Mouse (Mus musculus): ENCODE measurements around the gene Adcy3.

The Adcy3 gene

DNA sequence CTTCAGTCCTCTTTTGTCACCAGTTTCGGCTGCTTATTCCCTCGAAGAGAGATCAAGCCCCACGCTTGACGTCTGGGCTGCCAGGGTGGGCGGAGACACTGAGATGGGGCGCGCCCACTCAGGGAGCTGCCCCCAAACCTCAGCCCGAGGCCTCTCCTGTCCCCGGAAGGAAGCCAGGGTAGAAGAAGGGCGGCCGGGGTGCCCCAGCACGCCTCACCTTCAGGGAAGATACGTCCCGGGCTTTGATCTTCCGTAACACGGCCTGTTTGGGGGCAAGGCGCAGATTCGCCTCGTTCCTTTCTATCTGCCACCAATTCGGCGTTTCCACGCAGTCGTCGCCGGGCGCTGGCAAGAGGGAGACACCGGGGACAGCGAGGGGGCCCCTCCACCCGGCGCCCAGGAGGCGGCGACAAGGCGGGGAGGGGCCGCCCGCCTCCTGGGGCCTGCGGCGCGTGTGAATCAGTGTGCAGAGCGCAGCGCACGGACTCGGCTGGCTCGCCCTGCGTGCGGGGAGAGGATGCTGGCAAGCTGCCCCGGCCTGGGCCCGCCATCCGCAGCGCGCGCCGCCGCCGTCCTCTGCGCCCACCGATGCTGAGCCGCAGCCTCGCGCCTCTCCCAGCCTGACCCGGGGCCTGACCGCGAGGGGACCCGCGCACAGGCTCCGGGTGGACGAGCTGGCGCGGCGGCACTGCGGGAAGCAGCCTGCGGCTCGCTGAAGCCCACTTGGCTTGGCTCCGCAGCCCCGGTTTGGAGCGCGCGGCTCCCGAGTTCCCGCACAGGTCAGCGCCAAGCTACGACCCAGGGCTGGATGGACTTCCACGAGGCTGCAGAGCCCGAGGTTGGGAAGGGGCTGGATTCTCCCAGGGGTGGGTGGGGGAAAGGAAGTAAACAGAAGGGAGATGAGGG lies at the start of gene Adcy3:
TSS of gene Adcy3 (plus strand) at position 163 of the 906 bp plus-strand sequence.
- in situ Hi-C loops (cut with MboI, MseI): no loop called here

DNA sequence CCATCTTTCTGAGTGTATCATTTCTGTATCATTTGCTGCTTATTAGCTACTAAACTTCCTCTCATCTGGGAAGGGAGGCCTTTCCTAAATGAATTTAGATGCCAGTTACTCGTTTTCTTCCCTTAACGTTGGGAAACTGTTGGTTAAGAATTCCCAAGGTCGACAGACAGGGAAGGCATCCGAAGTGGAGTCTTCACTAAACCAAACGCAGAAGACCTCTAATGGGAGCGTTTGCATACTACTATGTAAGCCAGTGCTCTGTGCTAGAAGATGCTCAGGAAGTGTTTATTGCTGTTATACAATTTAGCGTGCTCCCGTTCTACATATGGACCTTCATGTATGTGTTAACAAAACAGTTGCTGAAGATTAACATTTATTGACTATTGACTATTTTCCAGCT lies 49.5 kb upstream of the Adcy3 start:
- in situ Hi-C loops (cut with MboI, MseI): no loop called here

DNA sequence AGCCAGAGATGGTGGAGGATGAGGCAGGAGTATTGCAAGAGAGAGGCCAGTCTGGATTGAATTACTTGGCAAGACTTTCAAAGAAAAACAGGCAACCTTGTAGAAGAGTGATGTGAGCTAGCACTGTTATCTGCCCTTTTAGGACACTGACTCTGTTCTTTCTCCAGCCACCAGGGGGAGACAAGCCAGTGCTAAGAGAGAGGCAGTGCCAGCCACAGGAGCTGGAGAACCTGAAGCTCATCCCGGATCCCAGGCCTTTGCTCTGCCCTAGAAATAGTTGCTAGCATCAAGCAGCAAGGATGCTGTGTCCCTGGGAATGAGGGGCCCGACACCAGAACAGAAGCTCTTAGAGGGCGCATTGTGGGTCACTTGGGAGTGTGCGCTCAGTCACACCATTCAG lies 25.5 kb upstream of the Adcy3 start:
- in situ Hi-C loops (cut with MboI, MseI): no loop called here

DNA sequence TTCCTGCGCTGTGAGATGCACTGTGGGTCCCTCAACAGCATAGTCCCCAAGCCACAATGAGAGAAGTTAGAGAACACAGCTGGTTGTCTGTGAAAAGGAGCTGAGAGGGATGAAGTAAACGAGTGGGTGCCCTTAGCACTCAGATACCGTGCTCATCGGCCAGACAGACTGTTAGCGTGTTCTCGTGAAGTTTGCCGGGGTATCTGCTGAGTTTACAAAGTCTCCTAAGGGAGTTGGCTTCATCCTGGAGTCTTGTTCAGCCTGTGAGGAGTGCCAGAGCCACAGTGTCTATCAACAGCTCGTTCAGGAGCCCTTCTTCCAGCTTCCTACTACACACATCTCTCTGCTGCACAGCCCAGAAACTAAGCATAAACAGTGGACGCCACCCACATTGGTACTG lies 16.8 kb upstream of the Adcy3 start:
- in situ Hi-C loops (cut with MboI, MseI): no loop called here

DNA sequence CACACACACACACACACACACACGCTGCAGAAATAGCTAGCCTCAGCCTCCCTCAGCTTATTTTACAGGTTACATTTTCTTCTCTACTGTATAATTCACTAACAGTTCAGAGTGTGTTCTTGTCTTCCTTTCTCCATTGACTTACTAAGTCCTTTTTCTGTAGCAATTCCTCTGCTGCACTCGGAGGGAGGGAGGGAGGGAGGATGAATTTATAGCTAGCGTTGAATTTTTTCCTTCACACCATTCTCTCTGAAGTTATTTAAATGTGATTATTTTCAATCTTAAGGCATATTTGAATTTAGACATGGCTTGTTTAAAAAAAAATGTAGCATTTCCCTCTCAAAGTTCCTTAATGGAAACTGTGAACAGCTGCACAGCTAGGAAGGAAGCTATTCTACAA lies 15.8 kb upstream of the Adcy3 start:
- in situ Hi-C loops (cut with MboI, MseI): no loop called here

DNA sequence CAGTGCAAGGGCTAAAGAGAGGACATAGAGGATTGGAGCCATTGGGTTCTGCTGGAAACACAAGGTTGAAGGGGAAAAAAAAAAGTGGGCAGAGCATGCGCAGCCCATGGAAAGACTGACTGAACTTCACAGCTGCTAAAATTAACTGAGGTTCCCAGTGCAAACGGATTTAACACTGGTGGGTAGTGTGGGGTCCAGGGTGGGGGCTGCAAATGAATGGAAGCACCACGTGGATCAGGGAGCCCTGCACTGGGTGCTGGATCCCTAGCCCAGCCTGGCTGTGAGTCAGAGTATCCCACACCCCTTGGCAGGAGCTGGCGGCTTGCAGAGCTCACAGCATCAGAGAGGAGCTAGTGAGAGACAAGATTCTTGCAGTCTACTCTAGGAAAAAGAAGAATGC lies 15.3 kb upstream of the Adcy3 start:
- in situ Hi-C loops (cut with MboI, MseI): no loop called here

DNA sequence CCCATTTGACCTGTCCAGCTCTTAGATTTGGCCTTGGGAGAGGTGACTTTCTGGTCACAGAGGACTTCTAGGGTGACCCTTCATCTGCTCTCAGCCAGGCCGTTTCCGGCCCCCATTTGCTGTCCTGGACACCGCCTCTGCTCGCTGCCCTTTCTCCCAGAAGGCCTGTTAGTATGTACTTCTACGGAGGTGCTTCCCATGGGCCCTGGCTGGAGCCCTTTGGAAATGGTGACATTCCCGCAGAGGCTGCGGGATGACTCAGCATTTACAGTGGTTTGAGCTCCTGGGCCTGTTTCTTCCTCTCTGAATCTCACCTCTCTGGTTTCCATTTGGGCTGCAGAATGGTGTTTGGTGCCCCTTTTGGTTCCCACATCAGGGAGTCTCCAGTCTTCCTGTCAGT lies 5.6 kb upstream of the Adcy3 start:
- in situ Hi-C loops (cut with MboI, MseI): no loop called here

DNA sequence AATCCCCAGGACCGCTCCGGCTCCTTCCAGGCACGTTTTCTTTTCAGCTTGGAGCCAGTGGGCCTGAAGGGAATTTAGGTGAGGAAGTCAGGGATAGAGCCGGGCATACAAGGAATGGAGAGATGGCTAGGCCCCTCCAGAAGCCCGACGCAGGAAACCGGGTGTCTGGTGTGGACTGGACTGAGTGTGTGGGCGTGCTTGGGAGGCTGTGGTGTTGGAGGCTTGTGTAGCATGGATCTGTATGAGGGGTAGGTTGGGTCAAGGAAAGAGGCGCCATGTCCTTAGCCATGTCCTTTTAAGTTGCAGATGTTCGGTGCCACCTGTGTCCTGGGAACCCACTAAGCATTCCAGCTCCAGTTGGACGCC lies 927 bp downstream of the Adcy3 start:
- in situ Hi-C loops (cut with MboI, MseI): no loop called here

DNA sequence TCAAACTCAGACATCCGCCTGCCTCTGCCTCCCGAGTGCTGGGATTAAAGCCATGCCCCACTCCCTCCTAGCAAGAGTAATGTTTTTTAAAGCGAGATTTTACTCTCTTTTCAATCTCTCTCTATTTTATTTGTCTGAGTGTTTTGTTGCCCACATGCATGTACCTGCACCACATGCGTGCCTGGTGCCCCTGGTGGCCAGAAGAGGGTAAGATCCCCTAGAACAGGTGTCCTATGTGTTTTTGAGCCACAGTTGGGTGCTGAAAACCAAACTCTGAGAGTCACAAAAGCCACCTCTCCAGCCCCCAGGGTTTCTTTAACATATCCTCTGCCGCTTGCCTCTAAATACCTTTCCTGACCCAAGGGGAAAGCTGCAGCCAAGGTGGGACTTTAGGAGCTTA lies 10.3 kb downstream of the Adcy3 start:
- in situ Hi-C loops (cut with MboI, MseI): no loop called here

DNA sequence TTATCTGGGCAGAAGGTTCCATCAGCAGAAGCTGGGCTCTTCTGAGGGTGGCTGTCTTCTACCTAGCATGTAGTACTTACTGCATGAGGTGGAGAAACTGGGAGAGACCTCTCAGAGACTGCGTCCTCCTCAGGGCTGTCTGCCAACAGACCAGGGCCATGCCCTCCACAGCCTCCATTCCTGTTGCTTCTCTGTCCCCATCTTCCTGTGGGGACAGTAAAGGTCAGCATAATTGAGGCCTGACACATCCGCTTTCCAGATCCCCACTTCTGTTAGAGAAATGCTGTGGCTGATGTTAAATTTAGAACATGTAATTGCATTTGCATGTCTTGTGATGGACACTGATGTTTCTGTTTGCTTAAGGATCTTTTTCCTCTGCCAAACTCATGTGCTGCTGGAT lies 18.0 kb downstream of the Adcy3 start:
- in situ Hi-C loops (cut with MboI, MseI): no loop called here

DNA sequence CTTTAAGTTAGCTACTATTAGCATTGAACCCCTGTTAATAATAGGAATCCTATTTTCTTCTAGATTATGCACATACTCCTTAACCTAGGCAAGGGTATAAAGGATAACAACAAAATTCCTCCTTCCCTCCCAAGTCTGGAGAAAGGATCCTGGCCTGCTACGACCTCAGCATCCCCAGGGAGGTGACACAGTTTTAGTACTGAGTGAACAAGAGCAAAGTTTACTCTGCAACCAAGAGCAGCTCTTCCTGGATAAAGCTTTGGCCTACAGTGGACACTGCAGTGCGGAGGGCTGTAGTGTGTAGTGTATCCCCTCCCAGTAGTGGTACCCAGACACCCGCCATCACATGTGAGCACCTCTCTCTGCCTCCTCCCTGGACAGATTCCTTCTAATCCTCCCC lies 19.1 kb downstream of the Adcy3 start:
- in situ Hi-C loops (cut with MboI, MseI): no loop called here

DNA sequence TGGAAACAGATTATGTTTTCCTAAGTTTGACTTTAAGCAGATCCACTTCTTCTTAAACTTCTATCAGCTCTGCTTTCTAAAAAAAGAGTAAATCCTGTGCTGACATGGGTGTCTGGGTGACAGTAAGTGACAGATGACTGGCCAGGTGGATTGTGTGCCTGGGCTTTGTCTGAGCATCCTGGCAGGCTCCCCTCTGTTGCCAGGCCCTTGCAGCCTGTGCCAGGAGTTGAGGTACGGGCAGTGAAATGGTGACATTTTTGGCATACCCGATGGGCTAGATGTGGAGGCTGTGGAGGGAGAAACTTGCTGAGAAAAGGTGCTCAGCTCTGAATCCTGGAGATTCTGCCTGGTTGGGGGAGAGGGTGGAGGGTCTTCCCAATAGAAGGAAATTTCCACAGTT lies 24.6 kb downstream of the Adcy3 start:
- in situ Hi-C loops (cut with MboI, MseI): no loop called here

DNA sequence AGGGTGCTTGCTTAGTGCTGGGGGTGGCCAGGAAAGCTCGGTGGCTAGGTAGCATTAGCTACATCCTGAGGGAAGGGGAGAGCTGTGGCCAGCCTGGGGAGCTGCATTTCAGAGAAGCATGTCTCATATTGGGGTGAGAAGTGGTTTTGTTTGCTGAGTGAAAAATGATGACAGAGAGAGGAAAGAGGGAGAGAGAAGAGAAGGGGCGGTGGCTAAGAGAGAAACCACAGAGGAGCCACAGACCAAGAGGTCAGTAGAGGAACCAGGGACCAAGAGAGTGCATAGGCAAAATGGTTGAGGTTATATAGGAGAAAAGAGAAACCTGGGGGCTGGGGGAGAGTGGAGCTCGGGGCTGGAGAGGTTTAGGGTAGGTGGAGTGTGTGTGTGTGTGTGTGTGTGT lies 25.3 kb downstream of the Adcy3 start:
- in situ Hi-C loops (cut with MboI, MseI): no loop called here

DNA sequence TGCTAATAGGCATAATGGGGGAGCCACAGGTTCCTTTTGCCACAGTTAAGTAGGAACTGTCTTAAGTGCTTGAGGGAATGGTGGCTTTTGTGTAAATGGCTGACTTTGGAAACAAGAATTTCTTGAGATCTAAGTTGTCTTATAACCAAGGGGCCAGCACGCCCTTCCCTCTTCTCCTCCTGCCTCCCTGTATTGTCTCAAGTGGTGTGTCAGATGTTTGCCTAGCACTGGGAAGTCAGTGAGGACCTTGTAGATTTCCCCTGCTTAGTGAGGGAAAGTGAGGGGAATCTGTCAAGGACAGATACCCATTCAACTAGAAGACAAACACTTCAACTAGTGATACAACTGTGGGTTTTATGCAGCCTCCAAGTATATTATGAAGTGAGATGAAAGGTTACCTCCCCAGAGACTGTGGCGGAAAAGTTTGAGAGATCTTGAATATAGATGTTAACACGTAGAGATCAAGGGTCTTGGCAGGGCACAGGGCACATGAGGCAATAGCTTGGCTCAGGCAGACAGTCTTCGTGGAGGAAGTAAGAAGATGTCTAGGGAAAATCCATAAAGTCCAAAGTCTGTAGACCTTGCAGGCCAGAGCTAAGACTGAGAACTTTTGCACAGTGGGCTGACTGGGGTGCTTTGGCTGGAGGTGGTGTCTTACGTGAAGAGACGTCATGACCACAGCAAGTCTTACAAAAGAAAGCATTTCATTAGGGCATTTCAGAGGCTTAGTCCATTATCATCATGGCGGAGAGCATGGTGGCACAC lies 26.1 kb downstream of the Adcy3 start:
- in situ Hi-C loops (cut with MboI, MseI): no loop called here

DNA sequence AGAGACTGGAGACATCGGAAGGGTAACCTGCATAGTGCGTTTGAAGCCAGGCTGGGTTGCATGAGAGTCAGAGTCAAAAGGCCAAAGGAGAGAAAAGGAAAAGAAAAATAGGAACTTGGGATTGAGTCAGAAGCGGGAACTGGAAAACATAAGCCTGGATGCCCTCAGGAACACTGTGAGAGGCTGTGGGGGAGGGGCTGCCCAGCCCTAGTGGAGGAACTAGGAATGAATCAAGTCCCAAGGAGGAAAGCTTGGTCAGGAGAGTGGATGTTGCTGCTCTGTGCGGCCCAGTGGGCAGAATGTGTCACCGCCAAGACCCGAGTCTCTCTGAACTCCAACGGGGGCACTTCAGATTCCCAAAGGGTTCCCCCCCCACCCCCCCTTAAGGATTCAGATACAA lies 27.4 kb downstream of the Adcy3 start:
- in situ Hi-C loops (cut with MboI, MseI): no loop called here

DNA sequence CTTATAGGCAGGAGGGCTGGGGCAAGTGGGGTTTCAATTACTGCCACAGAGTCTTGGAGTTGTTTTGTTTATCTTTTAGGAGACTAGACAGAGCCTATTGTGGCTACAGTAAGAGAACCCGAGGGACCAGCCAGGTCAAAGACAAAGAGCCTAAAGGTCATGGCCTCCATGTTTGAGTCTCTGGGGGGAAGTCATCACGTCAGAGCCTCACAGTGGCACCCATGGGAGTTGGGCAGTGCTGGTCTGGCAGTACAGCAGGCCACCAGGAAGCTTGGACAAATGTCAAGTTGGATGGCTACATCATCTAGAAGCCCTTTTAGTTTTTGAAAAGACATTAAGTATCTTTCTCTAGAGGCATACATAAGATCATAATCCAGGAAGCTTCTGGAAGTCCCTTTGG lies 30.0 kb downstream of the Adcy3 start:
- in situ Hi-C loops (cut with MboI, MseI): no loop called here

DNA sequence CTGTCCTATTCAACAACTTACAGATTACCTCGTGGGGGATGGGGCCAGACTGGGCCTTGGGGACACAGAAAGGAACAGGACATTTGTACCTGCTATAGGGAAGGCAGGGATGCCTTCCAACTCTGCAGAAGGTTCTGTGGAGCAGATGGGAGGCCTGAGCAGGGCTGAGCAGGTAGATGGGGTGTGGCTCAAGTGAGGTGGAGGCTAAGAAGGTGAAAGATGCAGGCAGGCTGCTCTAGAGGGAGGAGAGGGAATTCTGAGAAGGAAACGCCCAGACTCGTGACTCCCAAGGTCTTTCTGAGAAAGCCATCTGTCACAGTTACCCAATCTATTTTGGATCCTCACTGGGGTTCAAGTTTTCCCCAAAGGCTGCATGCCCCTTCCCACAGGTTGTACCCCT lies 34.1 kb downstream of the Adcy3 start:
- in situ Hi-C loops (cut with MboI, MseI): no loop called here

DNA sequence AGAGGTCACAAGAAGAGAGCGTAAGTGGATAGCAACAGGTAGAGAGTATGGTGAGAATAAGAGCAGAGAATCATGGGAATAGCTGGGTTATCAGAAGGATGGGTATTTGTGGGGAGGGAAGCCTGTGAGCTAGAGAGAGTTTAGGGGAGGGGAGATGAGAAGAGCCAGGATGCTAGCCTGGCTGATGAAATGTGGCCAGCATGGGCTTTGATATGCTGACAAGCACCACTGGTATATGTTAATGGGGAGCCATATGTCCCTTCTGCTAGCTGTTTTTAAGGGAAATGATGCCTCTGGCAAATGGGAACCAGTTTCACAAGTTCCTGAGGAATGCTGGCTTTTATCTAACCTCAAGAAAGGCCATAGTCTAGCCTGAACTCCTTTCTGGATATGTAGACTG lies 36.2 kb downstream of the Adcy3 start:
- in situ Hi-C loops (cut with MboI, MseI): no loop called here

DNA sequence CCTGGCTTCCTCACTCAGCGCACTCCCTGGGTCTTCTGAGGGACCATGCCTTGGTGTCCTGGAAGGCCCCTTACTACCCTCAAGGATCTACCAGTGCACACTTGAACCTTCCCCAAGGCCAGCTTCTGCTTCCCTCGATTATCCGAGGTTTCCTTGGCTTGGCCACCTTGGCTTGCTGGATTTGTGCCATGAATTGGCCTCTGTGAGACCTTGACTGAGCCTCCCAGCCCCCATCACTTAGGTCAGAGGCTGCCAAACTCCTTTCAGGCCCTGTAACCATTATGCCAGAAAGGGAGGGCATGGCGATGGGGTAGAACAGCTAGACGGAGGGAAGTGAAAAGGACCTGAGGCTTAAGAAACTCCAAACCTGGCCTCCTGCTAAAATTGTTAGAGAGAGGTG lies 36.7 kb downstream of the Adcy3 start:
- in situ Hi-C loops (cut with MboI, MseI): no loop called here

DNA sequence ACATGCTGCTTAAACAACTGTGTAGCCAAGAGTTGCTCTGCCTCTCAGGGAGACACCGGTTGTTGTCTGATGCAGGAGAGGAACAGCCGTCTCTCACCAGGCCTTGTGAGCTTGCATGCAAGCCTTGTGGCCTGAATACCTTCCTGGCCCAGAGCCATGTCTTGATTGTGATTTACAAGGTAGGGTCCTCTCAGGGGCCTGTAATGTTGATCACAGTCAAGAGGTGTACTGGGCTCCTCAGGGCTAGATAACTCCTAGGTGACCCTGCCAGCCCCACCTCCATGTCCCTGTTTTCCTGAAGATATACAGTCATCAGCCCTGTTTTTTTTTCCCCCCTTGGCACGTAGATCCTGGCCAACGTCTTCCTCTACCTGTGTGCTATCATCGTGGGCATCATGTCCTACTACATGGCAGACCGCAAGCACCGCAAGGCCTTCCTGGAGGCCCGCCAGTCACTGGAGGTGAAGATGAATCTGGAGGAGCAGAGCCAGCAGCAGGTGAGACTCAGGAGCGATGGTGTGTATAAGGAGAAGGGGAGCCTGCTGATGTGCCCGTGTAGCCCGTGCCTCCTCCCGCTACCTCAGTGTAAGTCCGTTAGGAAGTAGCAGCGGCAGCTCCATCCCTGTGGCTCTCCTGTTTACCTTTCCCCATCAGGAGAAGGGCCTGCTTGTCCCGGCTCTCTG lies 40.3 kb downstream of the Adcy3 start:
- in situ Hi-C loops (cut with MboI, MseI): no loop called here

DNA sequence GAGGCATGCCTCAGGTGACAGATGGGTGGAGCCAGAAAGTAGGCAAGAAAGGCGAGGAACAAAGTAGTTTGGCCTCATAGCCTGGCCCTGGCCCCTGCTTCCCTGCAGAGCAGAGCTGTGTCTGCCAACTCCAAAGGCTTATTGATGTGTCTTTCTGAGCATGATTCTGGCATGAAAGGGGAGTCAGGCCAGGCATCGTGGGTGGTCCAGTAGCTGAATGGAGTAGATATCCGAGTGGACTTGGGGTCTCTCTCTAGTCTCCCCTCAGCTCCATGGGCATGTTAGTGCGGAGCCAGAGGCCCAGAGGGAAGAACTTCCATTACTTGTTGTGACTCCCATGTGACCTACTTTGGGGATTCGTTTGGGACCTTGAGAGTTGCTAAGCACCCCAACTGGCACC lies 45.9 kb downstream of the Adcy3 start:
- in situ Hi-C loops (cut with MboI, MseI): no loop called here

DNA sequence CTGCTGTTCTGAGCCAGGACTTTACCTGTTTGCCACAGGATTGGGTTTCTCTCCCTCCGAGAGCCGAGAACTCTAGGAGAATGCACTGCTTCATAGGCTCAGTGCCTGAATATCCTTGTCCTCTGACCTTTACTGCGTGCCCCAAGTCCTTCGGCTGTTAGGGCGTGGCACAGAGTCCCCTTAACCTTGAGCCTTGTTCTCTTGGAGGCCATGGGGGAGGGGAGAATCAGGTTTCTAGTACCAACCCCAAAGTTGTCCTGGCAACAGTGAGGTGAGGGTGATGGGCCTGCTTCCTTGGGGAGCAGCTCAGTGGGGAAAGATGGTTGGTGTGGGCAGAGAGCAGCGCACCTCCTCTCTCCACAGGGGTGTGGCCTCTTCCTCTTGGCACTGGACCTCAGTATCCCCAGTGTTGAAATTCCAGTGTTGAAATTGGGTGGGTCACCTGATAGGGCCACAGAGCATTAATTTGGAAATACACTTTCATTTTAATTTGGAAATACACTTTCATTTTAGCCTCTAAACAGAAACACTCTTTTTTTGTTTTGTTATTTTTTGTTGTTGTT lies 46.8 kb downstream of the Adcy3 start:
- in situ Hi-C loops (cut with MboI, MseI): no loop called here
